Mouse (Mus musculus): ENCODE measurements at regions not wholly inside any gene's neighbourhood (a gene's known extent, or its start where the extent isn't known, plus 50 kb on each side); places are given as distances from the start of the nearest gene placed in this dataset.

DNA sequence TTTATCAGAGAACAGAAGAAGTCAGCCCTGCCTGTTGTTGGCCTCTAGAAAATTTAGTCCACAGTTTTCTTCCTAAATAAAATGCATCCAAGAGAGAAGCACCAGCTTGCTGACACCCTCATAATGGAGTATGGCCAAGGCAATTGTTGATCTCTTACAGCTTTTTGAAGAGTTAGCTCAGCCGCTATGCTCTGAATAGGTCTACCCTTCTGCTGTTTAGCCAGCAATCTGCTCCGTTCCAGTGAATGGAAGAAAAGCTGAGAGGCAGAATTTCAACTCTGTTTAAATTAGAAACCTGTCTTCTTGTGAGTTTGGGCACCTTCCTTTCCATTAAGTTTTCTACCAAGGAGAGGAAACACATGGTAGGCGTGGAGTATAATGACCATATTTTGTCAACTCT lies 290.8 kb downstream of the Rnf144b start:
- no peak for DNase-seq

DNA sequence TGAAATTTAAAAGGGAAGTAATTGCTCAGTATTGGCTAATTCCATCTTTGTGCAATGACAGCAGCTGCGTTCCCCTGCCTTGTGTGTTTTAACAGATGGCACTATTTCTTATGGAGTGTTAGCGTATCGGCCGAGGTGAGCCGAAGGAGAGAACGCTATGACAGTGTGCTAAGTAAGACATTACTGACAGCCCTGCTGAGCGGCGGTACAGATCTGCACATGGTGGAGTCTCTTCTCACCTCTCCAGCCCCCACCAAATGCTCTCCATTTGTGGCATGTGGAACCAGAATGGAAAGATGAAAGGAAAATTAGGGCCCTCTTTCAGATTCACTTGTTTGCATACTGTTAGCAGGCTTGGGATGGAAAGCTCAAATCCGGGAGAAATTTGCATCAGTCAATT lies 291.5 kb downstream of the Rnf144b start:
- peak; percentile 16 for DNase-seq

DNA sequence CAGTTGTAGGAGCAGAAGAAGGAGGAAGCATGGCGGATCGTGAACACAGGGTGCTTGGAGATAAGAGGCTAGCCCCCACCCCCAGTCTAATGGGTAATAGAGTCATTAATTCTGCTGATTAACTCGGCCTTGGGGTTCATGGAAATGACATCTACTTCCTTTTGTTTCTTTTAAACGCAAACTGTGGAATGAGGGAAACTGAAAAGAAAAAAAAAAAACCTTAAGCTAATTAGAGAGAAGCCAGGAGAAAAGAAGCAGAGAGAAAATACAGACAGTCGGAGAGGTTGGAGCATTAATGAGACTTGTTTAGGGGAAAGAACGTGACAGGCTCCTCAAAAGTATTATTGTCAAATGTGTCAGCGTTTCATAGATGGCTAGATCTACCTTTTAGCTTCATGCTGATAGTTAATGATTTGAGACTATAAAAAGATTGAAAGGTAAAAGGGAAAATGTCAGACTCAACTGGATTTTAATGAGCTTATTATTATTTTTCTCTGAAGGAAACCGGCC lies 307.5 kb downstream of the Rnf144b start:
- DNase-seq = no peak

DNA sequence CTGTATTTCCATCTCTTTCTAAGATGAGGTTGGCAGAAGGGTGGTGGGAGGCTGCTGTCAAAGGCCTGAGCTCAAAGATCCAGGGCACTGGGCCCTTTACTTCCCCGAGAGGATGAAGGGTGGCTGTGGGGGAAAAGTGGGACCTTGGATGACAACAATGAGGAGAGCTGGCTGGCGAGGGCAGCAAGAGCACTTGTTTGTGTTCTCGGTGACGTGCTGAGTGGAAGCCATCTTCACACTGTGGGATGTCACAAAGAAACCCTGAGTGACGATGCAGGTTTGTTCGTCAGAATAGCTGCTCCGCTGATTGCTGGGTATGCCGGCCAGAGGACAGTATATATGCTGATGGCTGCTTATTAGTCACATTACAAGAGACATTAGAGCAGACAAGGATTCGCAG lies 308.0 kb downstream of the Rnf144b start:
- no peak for DNase-seq

- DNase-seq = no peak
These were observed 313.2 kb downstream of the Rnf144b start for GRCm38 (mm10) chr13:47435631-47436030.

DNA sequence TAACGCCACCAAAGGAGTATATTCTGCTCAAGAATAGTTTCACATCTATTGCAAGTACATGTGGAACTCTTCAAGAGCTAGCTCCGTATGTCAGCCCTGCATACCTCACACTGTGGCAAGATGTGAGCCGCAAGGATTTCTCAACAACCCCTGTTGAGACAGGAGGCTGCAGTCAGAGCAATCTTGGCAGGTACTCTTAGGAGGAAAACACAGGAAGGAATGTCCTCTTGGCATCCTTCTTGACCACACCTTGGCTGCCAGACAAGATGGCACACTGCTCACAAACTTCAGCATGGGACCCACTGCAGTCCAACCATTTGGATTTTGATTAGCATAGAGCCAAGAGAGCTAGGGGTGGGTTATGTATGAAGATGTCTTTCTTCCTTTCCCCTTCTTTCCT lies 322.4 kb downstream of the Rnf144b start:
- no peak for DNase-seq

GRCm38 (mm10) chr13:47452186-47452760 lies 329.8 kb downstream of the Rnf144b start:
- DNase-seq = no peak

DNA sequence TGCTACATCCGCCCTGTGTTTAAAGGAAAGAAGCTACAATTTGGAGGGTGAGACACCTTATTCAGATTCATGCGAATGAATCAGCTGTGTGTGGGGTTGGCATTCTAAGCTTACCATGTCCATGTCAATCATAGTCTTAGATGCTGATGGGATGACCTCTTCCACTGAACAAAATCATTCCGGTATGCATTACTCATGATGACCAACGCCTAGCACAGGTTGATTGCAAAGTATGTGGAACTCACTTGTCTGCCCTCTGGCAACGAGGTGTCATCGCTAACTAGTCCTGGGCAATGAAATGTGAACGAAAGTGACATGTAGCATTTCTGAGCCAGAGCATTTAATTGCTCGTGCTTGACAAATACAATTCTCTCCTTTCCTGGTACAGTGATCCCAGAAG lies 339.7 kb downstream of the Rnf144b start:
- no peak for DNase-seq

DNA sequence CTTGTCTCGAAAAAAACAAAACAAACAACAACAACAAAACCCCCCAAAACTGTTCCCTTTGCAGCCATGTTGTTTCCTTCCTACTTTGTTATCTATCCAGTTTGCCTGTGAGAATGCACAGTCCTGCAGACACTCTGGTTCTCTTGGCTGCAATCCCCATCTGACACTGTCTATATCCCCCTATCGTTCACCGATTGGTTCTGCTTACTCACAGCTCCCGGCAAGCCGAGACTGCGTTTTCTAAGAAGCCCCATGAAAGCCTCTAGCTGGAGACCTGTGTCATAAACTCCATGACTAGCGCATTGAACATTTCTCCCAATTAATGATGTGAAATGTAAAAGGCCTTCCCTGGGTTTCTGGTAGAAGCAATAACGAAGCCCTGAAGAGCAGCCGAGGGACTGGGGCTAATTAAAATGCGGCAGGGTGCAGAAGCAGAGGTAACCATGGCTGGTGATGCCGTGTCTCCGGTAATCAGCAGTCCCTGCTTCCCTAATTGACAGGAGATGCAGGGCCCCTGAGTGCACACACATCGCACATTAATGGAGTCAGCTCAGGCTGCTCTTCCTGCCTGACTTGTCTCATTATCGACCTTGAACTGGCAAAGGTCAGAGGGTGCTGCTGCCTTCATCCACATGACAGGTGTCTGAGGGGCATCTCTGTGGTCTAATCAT lies 349.2 kb downstream of the Rnf144b start:
- DNase-seq = no peak

- DNase-seq = no peak
These were observed 357.7 kb downstream of the Rnf144b start for GRCm38 (mm10) chr13:47480159-47480558.

GRCm38 (mm10) chr13:47484819-47485218 lies 362.4 kb downstream of the Rnf144b start:
- no peak for DNase-seq

DNA sequence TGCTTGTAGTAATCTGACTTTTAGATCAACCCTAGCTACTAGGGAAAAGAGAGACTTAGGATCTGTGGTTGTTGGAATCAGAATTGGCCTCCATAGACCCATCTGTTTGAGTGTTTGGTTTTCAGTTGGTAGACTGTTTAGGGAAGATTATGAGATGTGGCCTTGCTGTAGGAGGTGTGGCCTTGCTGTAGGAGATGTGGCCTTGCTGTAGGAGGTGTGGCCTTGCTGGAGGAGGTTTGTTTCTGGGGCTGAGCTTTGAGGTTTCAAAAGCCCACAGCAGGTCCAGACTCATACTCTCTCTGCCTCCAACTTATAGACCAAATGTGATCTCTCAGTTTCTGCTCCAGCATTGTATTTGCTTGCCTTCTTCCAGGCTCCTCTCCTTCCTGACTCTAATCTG lies 363.7 kb downstream of the Rnf144b start:
- DNase-seq = no peak

GRCm38 (mm10) chr13:47486658-47487057 lies 364.2 kb downstream of the Rnf144b start:
- DNase-seq = no peak

GRCm38 (mm10) chr13:47505380-47505955 lies 383.0 kb downstream of the Rnf144b start:
- DNase-seq = no peak

DNA sequence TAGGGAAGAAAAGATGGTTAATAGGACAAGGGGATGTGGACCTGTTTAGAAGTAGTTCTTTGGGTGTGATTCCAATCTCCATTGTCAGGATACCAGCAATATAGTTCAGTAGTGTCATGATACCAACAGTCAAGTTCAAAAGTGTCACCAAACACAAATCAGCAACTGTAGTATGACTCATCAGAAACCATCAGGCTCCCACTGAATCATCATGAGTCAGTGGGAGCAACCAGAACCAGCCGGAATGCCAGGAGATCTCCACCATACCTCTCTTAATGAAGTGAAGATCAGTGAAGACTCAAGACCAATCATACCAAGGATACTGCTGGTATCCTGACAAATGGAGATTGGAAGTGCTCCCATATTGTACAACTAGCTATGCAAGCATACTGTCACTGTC lies 410.5 kb downstream of the Rnf144b start:
- no peak for DNase-seq

DNA sequence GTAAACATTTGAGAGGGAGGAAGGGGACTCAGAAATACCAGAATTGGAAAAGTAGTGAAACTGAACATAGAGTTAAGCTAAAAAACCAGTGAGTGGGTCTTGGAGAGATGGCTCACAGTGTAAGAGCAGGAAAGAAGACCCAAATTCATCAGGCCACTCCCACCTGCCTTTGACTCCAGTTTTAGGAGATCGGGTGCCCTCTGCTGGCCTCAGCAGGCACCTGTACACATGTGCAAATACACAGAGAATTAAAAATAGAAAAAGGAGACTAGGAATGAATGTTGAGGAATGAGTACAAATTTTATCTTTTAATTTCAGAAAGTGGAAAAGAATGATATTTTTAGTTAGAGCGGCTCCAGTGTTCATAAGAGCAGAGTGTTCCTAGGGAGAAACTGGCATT lies 414.7 kb downstream of the Rnf144b start:
- DNase-seq = no peak

DNA sequence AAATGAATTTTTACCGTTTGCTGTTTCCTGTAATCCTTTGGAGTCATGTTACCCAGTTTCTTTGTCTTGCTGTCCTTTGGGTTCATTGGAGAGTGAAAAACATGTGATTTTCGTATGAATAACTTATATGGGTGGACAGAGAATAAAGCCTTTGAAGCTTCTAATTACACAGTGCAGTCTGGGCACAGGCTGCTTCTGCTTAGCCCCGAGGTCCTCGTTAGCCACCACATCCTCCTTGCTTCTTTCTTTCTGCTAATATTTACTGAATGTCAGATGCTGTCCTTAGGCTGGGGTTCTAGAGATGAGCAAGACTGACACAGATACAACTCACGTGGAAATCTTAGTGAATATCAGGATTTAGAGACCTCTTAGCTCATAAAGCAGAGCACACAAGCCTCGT lies 427.2 kb downstream of the Rnf144b start:
- no peak for DNase-seq

GRCm38 (mm10) chr13:47552251-47552650 lies 429.8 kb downstream of the Rnf144b start:
- DNase-seq = no peak

DNA sequence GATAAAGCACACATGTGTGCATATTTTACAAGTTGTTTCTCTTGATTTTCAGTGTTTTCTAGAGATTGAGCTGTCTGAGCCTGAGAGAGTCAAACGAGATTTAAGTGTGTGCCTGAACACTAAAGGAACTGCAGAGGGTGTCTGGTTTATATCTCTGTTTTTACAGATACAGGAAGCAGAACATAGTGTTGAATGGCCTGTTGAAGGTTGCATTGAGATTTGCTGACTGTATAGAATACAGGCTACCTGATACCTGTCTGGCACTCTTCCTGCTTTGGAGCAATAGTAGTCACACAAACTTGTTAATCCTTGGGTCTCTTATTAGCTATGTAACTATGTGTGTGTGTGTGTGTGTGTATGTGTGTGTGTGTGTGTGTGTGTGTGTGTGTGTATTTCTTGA lies 431.7 kb downstream of the Rnf144b start:
- no peak for DNase-seq

- no peak for DNase-seq
These were observed 434.9 kb downstream of the Rnf144b start for GRCm38 (mm10) chr13:47557196-47557974.

DNA sequence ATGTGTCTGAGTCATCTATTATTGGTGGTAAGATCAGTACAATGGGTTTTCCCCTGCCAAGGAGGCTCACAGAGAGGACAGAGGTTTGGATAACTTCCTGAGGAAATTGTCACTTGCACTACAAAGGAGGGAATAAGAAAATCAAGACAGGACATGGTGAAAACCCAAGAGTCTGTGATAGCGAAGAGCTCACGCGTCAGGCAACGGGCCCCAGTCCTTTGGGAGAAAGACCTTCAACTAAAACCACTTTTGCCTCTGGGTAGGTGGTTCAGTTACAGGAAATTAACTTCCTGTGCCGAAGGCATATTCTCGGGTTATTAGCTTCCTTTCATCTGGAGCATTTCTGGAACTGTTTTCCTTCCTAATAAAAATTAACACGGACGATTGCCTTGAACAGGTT lies 440.4 kb downstream of the Rnf144b start:
- no peak for DNase-seq

- peak; percentile 7 for DNase-seq
These were observed 454.1 kb downstream of the Rnf144b start for GRCm38 (mm10) chr13:47576516-47576915.

DNA sequence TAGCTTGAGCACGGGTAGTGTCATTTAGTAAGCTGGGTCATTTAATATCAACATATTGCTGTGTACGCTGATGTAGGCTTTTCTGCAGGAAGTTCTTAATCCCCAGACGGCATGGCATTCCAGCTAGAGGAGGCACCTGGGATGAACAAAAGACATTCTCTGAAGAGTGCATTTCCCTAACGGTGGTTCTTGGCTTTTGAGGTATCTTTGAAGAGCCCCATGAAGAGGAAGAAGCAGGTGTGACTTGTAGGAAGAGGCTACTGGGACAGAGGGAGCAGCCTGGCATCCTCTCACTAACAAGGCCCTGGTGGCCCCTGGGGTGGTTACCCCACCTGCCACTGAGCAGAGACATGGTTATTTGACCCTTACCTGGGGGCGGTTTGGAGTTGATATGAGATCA lies 457.7 kb downstream of the Rnf144b start:
- no peak for DNase-seq

- DNase-seq = no peak
These were observed 462.7 kb downstream of the Rnf144b start for GRCm38 (mm10) chr13:47585158-47585557.

All from right cerebral cortex, postnatal 14 days (tissue).